Mouse (Mus musculus) erythroblast, embryonic 14.5 days (primary cell): ENCODE data around the gene Olfr603.

ENCODE experiments used
- GATA1 ChIP-seq: IDR thresholded peaks from 2 replicates; pipeline ENCODE4 v1.6.1; 2012; ENCODE audit warnings: low read length, inconsistent platforms, mixed read lengths
- TAL1 ChIP-seq: IDR thresholded peaks from 3 replicates; pipeline ENCODE4 v1.6.1; 2012; ENCODE audit warnings: low read length, inconsistent platforms, mixed read lengths

DNA sequence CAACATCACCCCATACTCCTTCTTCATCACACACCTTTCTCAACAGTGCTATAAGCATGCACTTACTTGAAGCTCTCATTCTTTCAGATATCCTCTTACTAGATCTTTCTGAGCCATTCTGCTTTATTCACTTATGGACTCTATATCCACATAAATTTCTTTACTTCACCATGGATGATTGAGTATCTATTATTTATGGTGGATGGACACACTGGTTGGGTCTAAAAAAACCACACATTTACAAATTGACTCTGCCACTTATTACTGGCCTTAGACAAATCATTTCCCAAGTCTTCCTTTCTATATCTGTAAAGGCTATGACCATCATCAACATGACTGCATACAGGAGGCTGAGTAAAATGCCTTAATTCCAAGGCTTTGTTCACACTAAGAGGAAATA lies at the start of gene Olfr603:
- no peak for TF ChIP-seq GATA1
- TF ChIP-seq TAL1: no peak
